Mouse (Mus musculus) forebrain, embryonic 11.5 days (tissue): ENCODE results near the gene Eef2. TPM values are rescaled to one million over a fixed set of nuclear protein-coding genes. Genes with fewer than 3 reads are reported as not detected.

Experiments
- polyA plus RNA-seq: library from polyadenylated mRNA; unstranded; fragments of >200 nt; fragmentation: Nextera tagmentation; extraction: Ambion mirVana; gene quantifications from 2 replicates; pipeline ENCODE4 v1.2.1, GENCODE M21; 2014

Gene Eef2
- polyA plus RNA-seq, 1 experiment from 2014 or later: 501 TPM

Other genes with a start within 250 kb of the Eef2 start
- gene Gadd45b, start 246.6 kb upstream of the Eef2 start, polyA plus RNA-seq: 10.7 and 13.0 TPM in 2 replicates
- gene Gng7, start 161.7 kb upstream of the Eef2 start, polyA plus RNA-seq: 8.0 and 9.2 TPM in 2 replicates
- 1.5 and 2.2 TPM in 2 replicates for gene Diras1, start 151.0 kb upstream of the Eef2 start, polyA plus RNA-seq
- 19.4 and 21.6 TPM in 2 replicates for gene Slc39a3, start 139.2 kb upstream of the Eef2 start, polyA plus RNA-seq
- 259 and 265 TPM in 2 replicates for gene Sgta, start 116.5 kb upstream of the Eef2 start, polyA plus RNA-seq
- 76.1 and 78.9 TPM in 2 replicates for gene Thop1, start 106.6 kb upstream of the Eef2 start, polyA plus RNA-seq
- 0.33 and 0.49 TPM in 2 replicates for gene Creb3l3, start 77.8 kb upstream of the Eef2 start, polyA plus RNA-seq
- gene Map2k2, start 70.7 kb upstream of the Eef2 start, polyA plus RNA-seq: 212 and 232 TPM in 2 replicates
- 8.8 and 10.1 TPM in 2 replicates for gene Zbtb7a, start 41.4 kb upstream of the Eef2 start, polyA plus RNA-seq
- gene Pias4, start 8.7 kb upstream of the Eef2 start, polyA plus RNA-seq: 54.0 and 65.0 TPM in 2 replicates
- gene Dapk3, start 6.4 kb downstream of the Eef2 start, polyA plus RNA-seq: 54.8 and 59.3 TPM in 2 replicates
- gene 4930442H23Rik, start 7.2 kb downstream of the Eef2 start, polyA plus RNA-seq: not detected in 2 replicates
- gene Nmrk2, start 25.4 kb downstream of the Eef2 start, polyA plus RNA-seq: not detected in 2 replicates
- 20.9 and 23.2 TPM in 2 replicates for gene Atcay, start 54.2 kb downstream of the Eef2 start, polyA plus RNA-seq
- 5.3 and 6.4 TPM in 2 replicates for gene Zfr2, start 56.5 kb downstream of the Eef2 start, polyA plus RNA-seq
- 2.6 and 4.0 TPM in 2 replicates for gene Matk, start 76.3 kb downstream of the Eef2 start, polyA plus RNA-seq
- gene Mrpl54, start 90.3 kb downstream of the Eef2 start, polyA plus RNA-seq: 147 and 154 TPM in 2 replicates
- gene Apba3, start 90.3 kb downstream of the Eef2 start, polyA plus RNA-seq: 36.2 and 42.0 TPM in 2 replicates
- gene Tjp3, start 115.0 kb downstream of the Eef2 start, polyA plus RNA-seq: 10.1 and 11.9 TPM in 2 replicates
- 74.1 and 74.9 TPM in 2 replicates for gene Pip5k1c, start 116.3 kb downstream of the Eef2 start, polyA plus RNA-seq
- gene Cactin, start 144.5 kb downstream of the Eef2 start, polyA plus RNA-seq: 51.2 and 53.2 TPM in 2 replicates
- gene Tbxa2r, start 152.1 kb downstream of the Eef2 start, polyA plus RNA-seq: 1.9 and 2.6 TPM in 2 replicates
- gene Gipc3, start 166.6 kb downstream of the Eef2 start, polyA plus RNA-seq: 0.07 TPM in 1 of 2 replicates, not detected in the other
- 109 and 111 TPM in 2 replicates for gene Hmg20b, start 173.8 kb downstream of the Eef2 start, polyA plus RNA-seq
- gene Mfsd12, start 180.9 kb downstream of the Eef2 start, polyA plus RNA-seq: 4.5 and 4.7 TPM in 2 replicates
- gene 4930404N11Rik, start 189.2 kb downstream of the Eef2 start, polyA plus RNA-seq: 0.15 and 0.40 TPM in 2 replicates
- 132 and 144 TPM in 2 replicates for gene Fzr1, start 201.9 kb downstream of the Eef2 start, polyA plus RNA-seq
- gene Dohh, start 207.8 kb downstream of the Eef2 start, polyA plus RNA-seq: 61.0 and 66.3 TPM in 2 replicates
- gene Gm48551, start 207.8 kb downstream of the Eef2 start, polyA plus RNA-seq: 3.0 and 3.5 TPM in 2 replicates
- gene Gm48552, start 212.4 kb downstream of the Eef2 start, polyA plus RNA-seq: 1.1 and 3.0 TPM in 2 replicates
- gene Smim24, start 216.4 kb downstream of the Eef2 start, polyA plus RNA-seq: 2.8 and 3.3 TPM in 2 replicates